Mouse (Mus musculus) urinary bladder, postnatal 36 days (tissue): ENCODE data around the gene Pygo1.
A peak's percentile ranks its signal among the peaks of the same experiment; 100 is the strongest.

Experiments
- DNase-seq, 2 experiments: peaks; one replicate each; pipeline ENCODE4 v3.0.0; 2022; ENCODE audit warnings: low spot score in 2 of 2, mixed read lengths in 1 of 2

Gene Pygo1

GRCm38 (mm10) chr9:72925021-72925934 lies at the start of gene Pygo1:
Gene Pygo1 (plus strand): TSS chr9:72925645.
- DNase-seq: peak; percentile 7 to 9

GRCm38 (mm10) chr9:72875878-72876277 lies 49.6 kb upstream of the Pygo1 start:
- no peak for DNase-seq

GRCm38 (mm10) chr9:72877905-72878304 lies 47.5 kb upstream of the Pygo1 start:
- no peak for DNase-seq

- DNase-seq: no peak
Measured at GRCm38 (mm10) chr9:72878656-72879055, 46.8 kb upstream of the Pygo1 start.

GRCm38 (mm10) chr9:72879601-72880000 lies 45.8 kb upstream of the Pygo1 start:
- no peak for DNase-seq

- DNase-seq: no peak
Measured at GRCm38 (mm10) chr9:72880225-72880960, 45.1 kb upstream of the Pygo1 start.

- peak in 1 of 2 experiments; percentile 7 for DNase-seq
Measured at GRCm38 (mm10) chr9:72881026-72881768, 44.2 kb upstream of the Pygo1 start.

GRCm38 (mm10) chr9:72883940-72884339 lies 41.5 kb upstream of the Pygo1 start:
- peak; percentile 5 to 19 for DNase-seq

GRCm38 (mm10) chr9:72889777-72890176 lies 35.7 kb upstream of the Pygo1 start:
- DNase-seq: no peak

GRCm38 (mm10) chr9:72890499-72891085 lies 34.9 kb upstream of the Pygo1 start:
- DNase-seq: no peak

GRCm38 (mm10) chr9:72892761-72893160 lies 32.7 kb upstream of the Pygo1 start:
- DNase-seq: no peak

GRCm38 (mm10) chr9:72894796-72895352 lies 30.6 kb upstream of the Pygo1 start:
- no peak for DNase-seq

- DNase-seq: no peak
Measured at GRCm38 (mm10) chr9:72902057-72902456, 23.4 kb upstream of the Pygo1 start.

GRCm38 (mm10) chr9:72902611-72903010 lies 22.8 kb upstream of the Pygo1 start:
- no peak for DNase-seq

- no peak for DNase-seq
Measured at GRCm38 (mm10) chr9:72906693-72907103, 18.7 kb upstream of the Pygo1 start.

GRCm38 (mm10) chr9:72911381-72911780 lies 14.1 kb upstream of the Pygo1 start:
- DNase-seq: no peak

GRCm38 (mm10) chr9:72913551-72913950 lies 11.9 kb upstream of the Pygo1 start:
- no peak for DNase-seq

GRCm38 (mm10) chr9:72915728-72916127 lies 9.7 kb upstream of the Pygo1 start:
- DNase-seq: no peak

GRCm38 (mm10) chr9:72923068-72923467 lies 2.4 kb upstream of the Pygo1 start:
- no peak for DNase-seq

GRCm38 (mm10) chr9:72925935-72926258 lies 452 bp downstream of the Pygo1 start:
- peak in 1 of 2 experiments; percentile 31 for DNase-seq

GRCm38 (mm10) chr9:72931166-72931790 lies 5.8 kb downstream of the Pygo1 start:
- DNase-seq: no peak
